Mouse (Mus musculus): ENCODE measurements at regions not wholly inside any gene's neighbourhood (a gene's known extent, or its start where the extent isn't known, plus 50 kb on each side); places are given as distances from the start of the nearest gene placed in this dataset.
A peak's percentile ranks its signal among the peaks of the same experiment; 100 is the strongest.

DNA sequence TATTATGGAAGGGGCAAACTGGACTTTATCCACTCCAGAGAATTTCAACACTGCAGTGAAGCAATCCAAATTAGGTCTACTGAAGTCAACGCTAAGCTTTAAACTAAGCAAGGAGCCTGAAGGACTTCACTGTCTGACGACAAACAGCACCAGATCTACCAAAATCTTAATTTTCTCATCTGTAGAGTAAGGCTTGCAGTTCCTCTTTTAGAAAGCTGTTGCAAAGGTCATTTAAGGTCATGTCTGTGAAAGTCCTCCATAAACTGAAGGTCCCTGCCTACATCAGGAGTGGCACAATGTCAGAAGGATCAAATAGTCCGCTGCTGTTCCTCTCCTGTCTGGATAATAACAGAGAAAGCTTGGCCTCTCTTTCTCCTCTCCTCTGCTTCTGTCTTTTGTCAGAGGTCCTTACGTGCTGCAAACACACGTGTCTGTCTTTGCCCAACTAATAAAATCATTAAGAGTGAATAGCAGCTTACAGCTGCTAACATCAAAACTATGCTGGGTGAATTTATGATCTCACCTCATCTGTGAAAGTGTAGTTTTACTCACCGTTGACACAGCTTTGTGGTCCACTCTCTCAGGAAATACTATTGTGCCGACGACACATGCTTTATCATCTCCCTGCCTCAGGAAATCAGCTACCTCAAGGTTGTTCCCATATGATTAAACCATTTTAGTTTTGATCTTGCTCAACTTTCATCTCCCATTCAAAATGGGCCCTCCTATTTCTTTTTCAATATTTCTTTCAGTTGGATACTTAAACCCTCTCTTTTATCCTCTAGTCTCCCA, 117.9 kb upstream of the Tas2r134 start:
- H3K27ac ChIP-seq (ENCODE audit: poor library complexity, severe bottlenecking), result no peak overlapping the region
- WGBS, result 61% methylated on average over 8 of the region's 8 CpGs
- H3K36me3 ChIP-seq, result no peaks in the 10 kb centered on the region
- no peaks in the 10 kb centered on the region for H3K27me3 ChIP-seq (replicated peaks)
- no peak overlapping the region for H3K4me2 ChIP-seq
- H3K9ac ChIP-seq, result no peak overlapping the region
- no peaks in the 10 kb centered on the region for H3K4me1 ChIP-seq (replicated peaks)
- no peaks in the 10 kb centered on the region for H3K9me3 ChIP-seq (replicated peaks)
- no peak overlapping the region for H3K4me3 ChIP-seq
- ATAC-seq (ENCODE audit: insufficient number of reproducible peaks, low FRiP score), result no peak

DNA sequence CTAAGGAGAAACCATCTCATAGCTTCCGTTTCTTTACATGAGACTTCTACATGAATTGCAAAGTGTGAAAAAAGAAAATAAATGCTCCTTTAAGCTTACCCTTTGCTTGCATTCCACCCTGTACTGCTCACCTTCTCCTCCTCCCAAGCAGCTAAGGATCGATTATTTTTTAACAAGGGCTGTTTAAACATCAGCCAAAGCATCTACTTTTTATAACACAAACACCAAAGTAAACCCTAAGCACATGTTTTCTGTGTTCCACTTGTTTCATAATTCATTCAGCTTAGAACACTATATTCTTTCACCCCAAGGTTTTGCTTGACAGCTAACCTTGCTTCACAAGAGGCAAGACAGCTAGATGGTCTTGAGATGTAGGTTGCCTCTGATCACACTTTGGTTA, 129.4 kb upstream of the Tas2r134 start:
- Histone ChIP-seq H3K36me3 (no peaks in the 10 kb centered on the region), H3K4me1 (replicated peaks) (no peaks in the 10 kb centered on the region), H3K27ac (ENCODE audit: poor library complexity, severe bottlenecking) (no peak overlapping the region), H3K9me3 (replicated peaks) (no peaks in the 10 kb centered on the region), H3K27me3 (replicated peaks) (no peaks in the 10 kb centered on the region), H3K4me3 (no peak overlapping the region), H3K4me2 (no peak overlapping the region), H3K9ac (no peak overlapping the region)
- 76% methylated on average over 2 of the region's 2 CpGs for WGBS
- ATAC-seq (ENCODE audit: insufficient number of reproducible peaks, low FRiP score), result no peak

DNA sequence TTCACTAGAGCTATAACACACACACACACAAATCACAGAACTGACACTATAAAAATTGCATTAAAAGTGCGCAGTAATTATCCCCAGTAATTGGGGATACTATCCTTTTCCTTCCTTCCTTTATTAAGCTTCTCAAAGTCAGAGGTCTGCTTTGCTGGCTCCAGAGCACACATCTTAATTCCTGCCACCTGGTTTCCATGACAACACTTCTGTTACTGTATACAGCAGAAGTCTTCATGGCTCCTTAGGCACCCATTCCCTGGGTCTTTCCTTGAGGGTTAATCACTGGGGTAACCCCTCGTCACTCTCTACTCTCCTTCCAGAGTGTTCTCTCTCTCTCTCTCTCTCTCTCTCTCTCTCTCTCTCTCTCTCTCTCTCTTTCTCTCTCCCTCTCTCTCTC, 153.6 kb upstream of the Tas2r134 start:
- H3K9ac ChIP-seq, result no peak overlapping the region
- WGBS, result 90% methylated on average over 2 of the region's 2 CpGs
- H3K27me3 ChIP-seq (replicated peaks), result peaks cover 9% of the 10 kb centered on the region
- no peak overlapping the region for H3K4me2 ChIP-seq
- no peak for ATAC-seq (ENCODE audit: insufficient number of reproducible peaks, low FRiP score)
- H3K9me3 ChIP-seq (replicated peaks), result 0 out of 2 replicates have a peak, but pooled peaks cover 2% of the 10 kb centered on the region
- no peak overlapping the region for H3K4me3 ChIP-seq
- no peak overlapping the region for H3K27ac ChIP-seq (ENCODE audit: poor library complexity, severe bottlenecking)
- no peaks in the 10 kb centered on the region for H3K36me3 ChIP-seq
- H3K4me1 ChIP-seq (replicated peaks), result no peaks in the 10 kb centered on the region

DNA sequence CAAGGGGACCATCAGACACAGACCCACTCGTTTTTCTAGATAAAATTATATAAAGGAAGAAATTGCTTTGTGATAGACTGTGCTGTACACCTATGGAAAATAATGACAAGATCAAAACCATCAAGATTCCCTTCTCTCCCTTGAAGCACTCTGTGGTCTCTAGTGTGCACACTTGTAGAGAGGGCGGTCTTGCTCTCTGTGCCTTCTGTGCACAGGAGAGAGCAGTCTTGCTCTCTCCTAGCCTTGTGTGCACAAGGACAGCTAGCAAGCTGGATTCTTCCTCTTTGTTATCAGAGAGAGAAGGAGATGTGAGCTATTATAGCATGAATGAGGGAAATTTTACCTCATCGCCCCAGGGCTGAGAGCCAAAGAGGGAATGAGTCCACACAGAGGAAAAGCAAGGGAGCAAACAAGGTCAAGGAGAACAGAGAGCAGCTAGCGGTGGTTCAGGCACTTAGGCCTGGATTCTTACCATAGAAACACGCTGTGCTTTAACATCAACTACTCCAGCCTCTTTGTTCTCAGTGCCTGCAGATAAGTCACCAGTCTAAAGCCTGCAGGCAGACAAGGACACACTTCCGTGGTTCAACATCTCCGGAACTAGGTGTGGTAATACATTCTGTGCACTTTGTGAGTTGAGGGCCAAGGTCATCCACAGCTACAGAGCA, 160.2 kb upstream of the Tas2r134 start:
- H3K9me3 ChIP-seq (replicated peaks), result 0 out of 2 replicates have a peak, but pooled peaks cover 2% of the 10 kb centered on the region
- 38% methylated on average over 7 of the region's 7 CpGs for WGBS
- no peaks in the 10 kb centered on the region for H3K36me3 ChIP-seq
- H3K9ac ChIP-seq, result no peak overlapping the region
- peaks cover 3% of the 10 kb centered on the region; the same call in 1 of the 2 replicates for H3K4me1 ChIP-seq (replicated peaks)
- no peak for ATAC-seq (ENCODE audit: insufficient number of reproducible peaks, low FRiP score)
- no peak overlapping the region for H3K4me2 ChIP-seq
- peaks cover 9% of the 10 kb centered on the region; the same call in 1 of the 2 replicates for H3K27me3 ChIP-seq (replicated peaks)
- H3K4me3 ChIP-seq, result no peak overlapping the region
- H3K27ac ChIP-seq (ENCODE audit: poor library complexity, severe bottlenecking), result peak overlapping the region; percentile 63

DNA sequence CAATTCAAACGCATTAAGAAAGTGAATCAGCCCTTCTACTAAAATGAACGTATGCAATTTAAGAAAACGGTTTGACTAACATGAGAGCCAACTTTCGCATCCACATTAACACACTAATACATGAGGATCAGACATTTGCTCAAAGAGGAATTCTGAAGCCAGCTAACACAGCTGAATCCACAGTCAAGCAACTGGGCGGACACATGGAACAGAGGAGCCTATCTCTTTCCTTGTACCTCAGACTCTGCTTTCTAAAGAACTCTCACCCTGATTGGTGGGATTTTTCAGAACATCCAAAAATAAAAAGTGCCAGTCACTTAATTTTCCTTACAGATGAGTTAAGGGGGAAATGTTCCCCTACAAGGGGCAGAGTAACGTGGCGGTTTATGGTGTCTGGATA, 161.3 kb upstream of the Tas2r134 start:
- Histone ChIP-seq H3K9me3 (replicated peaks) (0 out of 2 replicates have a peak, but pooled peaks cover 2% of the 10 kb centered on the region), H3K4me3 (no peak overlapping the region), H3K36me3 (no peaks in the 10 kb centered on the region), H3K9ac (no peak overlapping the region), H3K27me3 (replicated peaks) (0 out of 2 replicates have a peak, but pooled peaks cover 4% of the 10 kb centered on the region), H3K4me1 (replicated peaks) (peaks cover 3% of the 10 kb centered on the region; the same call in 1 of the 2 replicates), H3K4me2 (no peak overlapping the region), H3K27ac (ENCODE audit: poor library complexity, severe bottlenecking) (no peak overlapping the region)
- no peak for ATAC-seq (ENCODE audit: insufficient number of reproducible peaks, low FRiP score)
- 87% methylated on average over 7 of the region's 7 CpGs for whole genome bisulfite sequencing

DNA sequence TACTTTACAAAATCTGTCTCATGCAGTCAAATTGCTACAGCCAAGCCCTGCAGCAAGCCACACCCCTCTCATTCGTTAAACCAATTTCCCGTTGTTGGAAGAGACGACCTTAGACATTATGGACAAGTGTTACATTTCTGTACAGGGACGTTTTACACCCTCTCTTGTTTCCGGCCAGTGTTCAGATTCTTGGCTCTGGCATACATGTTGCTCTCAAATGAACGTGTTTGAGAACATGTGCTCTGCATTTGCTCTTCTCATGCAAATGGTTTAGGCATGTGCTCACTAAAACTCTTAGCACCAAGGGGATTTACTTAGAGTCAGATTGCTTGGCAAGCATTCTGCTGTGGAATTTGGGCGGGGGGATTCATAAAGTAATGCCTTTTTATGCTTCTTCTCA, 161.7 kb upstream of the Tas2r134 start:
- Histone ChIP-seq H3K4me1 (replicated peaks) (peaks cover 3% of the 10 kb centered on the region; the same call in 1 of the 2 replicates), H3K4me2 (no peak overlapping the region), H3K27ac (ENCODE audit: poor library complexity, severe bottlenecking) (no peak overlapping the region), H3K27me3 (replicated peaks) (0 out of 2 replicates have a peak, but pooled peaks cover 4% of the 10 kb centered on the region), H3K36me3 (no peaks in the 10 kb centered on the region), H3K9me3 (replicated peaks) (0 out of 2 replicates have a peak, but pooled peaks cover 2% of the 10 kb centered on the region), H3K4me3 (no peak overlapping the region), H3K9ac (no peak overlapping the region)
- 79% methylated on average over 7 of the region's 7 CpGs for WGBS
- no peak for ATAC-seq (ENCODE audit: insufficient number of reproducible peaks, low FRiP score)

DNA sequence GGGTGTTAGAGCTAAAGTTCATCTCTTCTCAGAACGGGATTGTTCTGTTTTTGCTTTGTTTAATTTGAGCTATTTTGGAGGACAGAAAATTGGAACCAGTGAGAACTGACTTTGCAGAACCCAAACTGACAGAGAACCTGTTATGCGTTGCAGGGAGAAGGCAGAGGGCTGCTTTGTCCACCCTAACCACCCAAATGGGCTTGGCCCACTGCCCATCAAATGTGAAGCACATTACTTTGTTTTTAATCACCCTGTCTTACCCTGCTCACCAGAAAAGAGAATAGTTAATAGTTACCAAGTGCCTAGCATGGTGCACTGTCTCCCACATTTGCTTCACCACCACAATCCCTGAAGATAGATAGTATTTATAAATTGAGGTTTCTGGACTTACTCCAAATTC, 163.0 kb upstream of the Tas2r134 start:
- H3K36me3 ChIP-seq, result no peaks in the 10 kb centered on the region
- H3K4me3 ChIP-seq, result no peak overlapping the region
- H3K9ac ChIP-seq, result no peak overlapping the region
- H3K27ac ChIP-seq (ENCODE audit: poor library complexity, severe bottlenecking), result no peak overlapping the region
- WGBS, result 85% methylated on average over 2 of the region's 2 CpGs
- H3K27me3 ChIP-seq (replicated peaks), result 0 out of 2 replicates have a peak, but pooled peaks cover 2% of the 10 kb centered on the region
- peaks cover 3% of the 10 kb centered on the region; the same call in 1 of the 2 replicates for H3K4me1 ChIP-seq (replicated peaks)
- no peak for ATAC-seq (ENCODE audit: insufficient number of reproducible peaks, low FRiP score)
- H3K9me3 ChIP-seq (replicated peaks), result 0 out of 2 replicates have a peak, but pooled peaks cover 2% of the 10 kb centered on the region
- no peak overlapping the region for H3K4me2 ChIP-seq

DNA sequence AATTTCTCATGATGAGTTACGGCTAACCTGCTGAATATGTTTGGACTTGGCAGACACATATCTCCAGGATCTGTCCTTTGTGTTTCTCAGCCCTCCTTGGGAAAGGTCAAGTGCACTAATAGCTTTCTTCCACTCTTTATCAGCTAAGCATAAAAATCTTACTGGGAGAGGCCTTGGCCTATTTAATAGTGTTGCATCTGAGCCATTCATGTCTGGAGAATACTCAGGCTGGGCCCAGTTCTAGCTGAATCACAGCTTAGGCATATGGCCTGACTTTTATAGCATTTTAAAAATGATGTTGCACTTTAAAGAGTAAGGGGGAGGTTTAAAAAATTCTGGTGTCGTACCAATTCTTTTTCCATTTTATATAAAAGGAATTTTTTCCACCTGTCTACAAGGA, 166.4 kb upstream of the Tas2r134 start:
- WGBS, result 74% methylated on average over 2 of the region's 2 CpGs
- Histone ChIP-seq H3K4me3 (no peak overlapping the region), H3K9ac (no peak overlapping the region), H3K4me2 (no peak overlapping the region), H3K9me3 (replicated peaks) (no peaks in the 10 kb centered on the region), H3K27me3 (replicated peaks) (no peaks in the 10 kb centered on the region), H3K36me3 (no peaks in the 10 kb centered on the region), H3K27ac (ENCODE audit: poor library complexity, severe bottlenecking) (no peak overlapping the region), H3K4me1 (replicated peaks) (no peaks in the 10 kb centered on the region; the same call in 1 of the 2 replicates)
- no peak for ATAC-seq (ENCODE audit: insufficient number of reproducible peaks, low FRiP score)

DNA sequence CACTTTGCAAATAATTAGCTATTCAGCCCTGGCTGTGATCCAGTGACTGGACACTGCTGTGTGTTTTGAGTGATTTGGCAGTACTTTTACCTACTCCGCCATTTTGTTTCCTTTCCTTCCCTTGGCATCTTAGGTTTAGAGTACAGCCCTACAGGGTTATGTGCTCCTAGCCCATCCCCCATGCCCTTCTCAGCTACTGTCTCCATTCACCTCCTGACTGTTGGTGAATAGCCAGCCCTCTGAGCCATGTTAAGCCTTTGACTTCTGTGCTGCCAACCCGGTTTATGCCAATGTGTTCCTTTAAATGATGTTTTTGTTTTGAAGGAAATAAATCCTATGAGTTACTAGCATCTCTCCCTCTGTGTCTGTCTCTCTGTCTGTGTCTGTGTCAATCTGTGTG, 167.8 kb upstream of the Tas2r134 start:
- H3K4me3 ChIP-seq, result no peak overlapping the region
- H3K9ac ChIP-seq, result no peak overlapping the region
- no peaks in the 10 kb centered on the region for H3K36me3 ChIP-seq
- no peaks in the 10 kb centered on the region for H3K9me3 ChIP-seq (replicated peaks)
- 83% methylated on average over 2 of the region's 2 CpGs for WGBS
- ATAC-seq (ENCODE audit: insufficient number of reproducible peaks, low FRiP score), result no peak
- H3K4me2 ChIP-seq, result no peak overlapping the region
- no peak overlapping the region for H3K27ac ChIP-seq (ENCODE audit: poor library complexity, severe bottlenecking)
- no peaks in the 10 kb centered on the region; the same call in 1 of the 2 replicates for H3K4me1 ChIP-seq (replicated peaks)
- H3K27me3 ChIP-seq (replicated peaks), result no peaks in the 10 kb centered on the region

DNA sequence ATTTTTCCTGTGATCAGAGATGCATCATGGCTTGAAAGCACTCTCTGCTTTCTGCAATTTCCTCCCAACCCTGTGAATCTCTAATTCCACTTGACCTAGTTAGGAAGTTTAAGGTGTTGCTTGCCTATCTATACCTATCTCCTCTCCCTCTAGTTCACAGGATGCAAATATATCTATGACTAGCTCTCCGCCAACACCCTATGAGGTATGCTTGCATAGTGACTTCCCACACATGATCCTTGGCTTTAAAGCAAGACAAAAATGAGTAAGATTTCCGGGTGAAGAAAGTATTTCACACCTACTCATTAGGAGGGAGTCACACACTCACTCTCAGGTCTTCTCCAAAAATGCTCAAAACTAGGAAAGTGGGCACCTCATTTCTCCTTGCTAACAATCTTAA, 169.6 kb upstream of the Tas2r134 start:
- H3K36me3 ChIP-seq, result no peaks in the 10 kb centered on the region
- WGBS, result 71% methylated on average over 2 of the region's 2 CpGs
- no peak overlapping the region for H3K27ac ChIP-seq (ENCODE audit: poor library complexity, severe bottlenecking)
- H3K4me3 ChIP-seq, result no peak overlapping the region
- H3K9me3 ChIP-seq (replicated peaks), result no peaks in the 10 kb centered on the region
- H3K27me3 ChIP-seq (replicated peaks), result no peaks in the 10 kb centered on the region
- no peak overlapping the region for H3K9ac ChIP-seq
- ATAC-seq (ENCODE audit: insufficient number of reproducible peaks, low FRiP score), result no peak
- no peak overlapping the region for H3K4me2 ChIP-seq
- no peaks in the 10 kb centered on the region for H3K4me1 ChIP-seq (replicated peaks)

DNA sequence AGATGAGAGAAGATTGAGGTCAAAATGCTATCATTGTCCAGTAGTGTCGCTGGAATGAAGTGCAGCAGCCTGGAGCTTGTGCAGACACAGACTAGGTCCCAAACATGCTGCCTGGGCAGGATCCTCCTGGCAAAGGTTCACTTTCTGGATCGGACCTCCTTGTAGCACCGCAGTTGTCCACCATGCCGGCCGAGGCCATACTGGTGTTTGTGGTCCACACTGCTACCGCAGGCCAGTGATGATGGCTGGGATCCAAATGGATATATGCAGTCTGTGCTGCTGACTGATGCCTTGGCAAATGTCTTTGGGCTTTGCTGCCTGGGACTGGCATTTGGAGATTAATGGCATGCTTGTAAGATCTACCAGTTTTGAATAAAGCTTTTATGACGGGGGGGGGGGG, 174.5 kb upstream of the Tas2r134 start:
- H3K4me3 ChIP-seq, result no peak overlapping the region
- WGBS, result 80% methylated on average over 7 of the region's 7 CpGs
- H3K4me2 ChIP-seq, result no peak overlapping the region
- no peaks in the 10 kb centered on the region for H3K36me3 ChIP-seq
- no peak overlapping the region for H3K9ac ChIP-seq
- ATAC-seq (ENCODE audit: insufficient number of reproducible peaks, low FRiP score), result no peak
- H3K9me3 ChIP-seq (replicated peaks), result no peaks in the 10 kb centered on the region
- no peak overlapping the region for H3K27ac ChIP-seq (ENCODE audit: poor library complexity, severe bottlenecking)
- no peaks in the 10 kb centered on the region for H3K4me1 ChIP-seq (replicated peaks)
- no peaks in the 10 kb centered on the region for H3K27me3 ChIP-seq (replicated peaks)

All from heart, embryonic 12.5 days (tissue).